Mouse (Mus musculus): ENCODE measurements at regions not wholly inside any gene's neighbourhood (a gene's known extent, or its start where the extent isn't known, plus 50 kb on each side); places are given as distances from the start of the nearest gene placed in this dataset.

DNA sequence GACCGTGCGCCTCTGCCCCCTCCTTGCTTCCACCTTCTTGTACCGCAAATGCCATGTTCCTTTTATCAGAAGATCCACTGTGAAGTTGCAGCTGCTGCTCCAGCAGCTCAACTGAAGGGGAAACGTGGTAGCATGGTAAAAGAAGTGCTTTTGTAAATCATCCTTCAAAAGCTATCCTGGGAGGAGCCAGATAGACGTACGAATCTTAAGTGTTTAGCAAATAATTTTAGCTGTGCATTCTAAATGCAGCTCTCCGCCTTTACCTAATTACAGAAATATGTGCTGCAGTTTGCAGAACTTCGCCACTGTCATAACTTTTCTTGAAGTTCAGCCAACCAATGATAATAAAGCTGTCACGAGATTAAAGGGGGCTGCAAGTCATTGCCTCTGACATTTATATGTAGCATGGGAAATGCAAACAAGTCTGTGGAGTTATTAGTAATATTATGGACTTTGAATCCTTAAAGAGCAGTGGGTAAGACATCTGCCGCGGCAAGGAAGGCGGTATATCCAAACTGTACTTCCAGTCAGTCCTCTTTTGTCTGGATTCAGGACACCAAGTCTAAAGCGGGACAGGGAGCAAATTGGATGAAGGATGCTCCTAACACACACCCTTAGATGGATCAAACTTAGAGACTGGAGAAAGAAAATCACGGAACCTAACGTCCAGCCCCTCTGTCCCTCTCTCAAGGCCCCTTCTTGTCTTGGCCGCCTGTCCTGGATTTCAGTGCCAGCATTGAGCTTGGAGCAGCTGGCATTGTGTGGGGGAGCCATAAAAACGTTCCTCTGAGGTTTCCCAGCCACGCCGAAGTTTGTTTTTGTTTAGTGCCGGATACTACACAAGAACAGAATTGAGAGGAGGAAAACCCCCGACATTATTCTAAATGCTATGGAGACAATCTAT, 320.7 kb downstream of the Epha7 start:
- no peak for DNase-seq (ENCODE audit: low spot score in 2 of 2)

GRCm38 (mm10) chr4:29135685-29136385, 322.9 kb downstream of the Epha7 start:
- DNase-seq (ENCODE audit: low spot score in 2 of 2): no peak

GRCm38 (mm10) chr4:29138771-29139301, 325.9 kb downstream of the Epha7 start:
- DNase-seq (ENCODE audit: low spot score in 2 of 2): no peak

DNA sequence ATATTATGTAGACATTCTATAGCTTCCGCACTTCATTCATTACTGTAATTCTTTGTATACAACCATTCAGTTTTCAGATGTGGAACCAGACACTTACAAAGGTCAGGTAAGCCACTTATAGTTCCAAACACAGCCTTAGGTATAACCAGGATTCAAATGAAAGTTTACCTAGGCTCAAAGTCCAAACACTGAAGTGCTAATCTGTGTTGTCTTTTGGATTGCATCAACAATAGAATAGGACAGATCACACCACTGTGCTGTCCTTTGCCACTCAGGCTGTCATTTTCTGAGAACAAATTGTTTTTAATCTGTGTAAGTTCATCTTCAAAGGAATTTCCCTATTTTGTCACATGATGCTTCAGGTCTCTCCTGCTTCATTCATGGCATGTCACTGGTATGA, 330.5 kb downstream of the Epha7 start:
- no peak for DNase-seq (ENCODE audit: low spot score in 2 of 2)

DNA sequence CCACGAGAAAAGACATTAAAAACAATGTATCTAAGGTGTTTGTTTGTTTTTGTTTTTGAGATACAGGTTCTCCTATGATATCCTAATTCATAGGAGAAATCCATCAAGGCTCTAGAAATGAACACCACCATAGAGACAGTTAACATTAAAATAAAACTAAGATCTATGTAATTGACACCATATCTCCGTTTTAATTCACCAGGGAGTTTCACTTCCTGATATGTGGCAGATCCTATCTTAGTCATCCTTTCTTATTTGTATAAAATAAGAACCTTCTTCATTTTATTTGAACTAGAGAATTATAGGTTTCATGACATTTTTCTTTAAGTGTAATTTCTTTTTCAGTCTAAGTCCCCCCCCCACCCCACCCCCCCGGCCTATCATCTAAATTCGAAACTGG, 332.3 kb downstream of the Epha7 start:
- DNase-seq (ENCODE audit: low spot score in 2 of 2): no peak

- DNase-seq (ENCODE audit: low spot score in 2 of 2): no peak
Measured at GRCm38 (mm10) chr4:29152134-29152867, 339.4 kb downstream of the Epha7 start.

DNA sequence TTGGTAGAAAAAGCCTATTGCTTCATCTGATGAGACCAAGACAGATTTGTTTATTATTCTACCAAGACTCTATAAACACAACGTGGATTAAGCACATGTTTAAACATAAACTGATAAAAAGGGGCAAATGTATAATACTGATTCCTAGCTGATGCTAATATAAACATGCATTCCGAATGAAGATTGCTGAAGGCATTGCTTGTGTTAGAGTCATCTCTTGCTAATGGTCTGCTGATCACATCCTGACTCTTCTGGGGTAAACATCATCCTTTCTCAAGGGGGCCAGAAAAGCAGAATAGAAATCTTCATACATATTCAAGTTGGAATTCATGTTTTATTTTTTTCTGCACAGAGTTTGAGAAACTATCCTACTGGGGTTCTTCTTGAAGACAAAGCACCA, 369.6 kb downstream of the Epha7 start:
- DNase-seq (ENCODE audit: low spot score in 2 of 2): no peak

DNA sequence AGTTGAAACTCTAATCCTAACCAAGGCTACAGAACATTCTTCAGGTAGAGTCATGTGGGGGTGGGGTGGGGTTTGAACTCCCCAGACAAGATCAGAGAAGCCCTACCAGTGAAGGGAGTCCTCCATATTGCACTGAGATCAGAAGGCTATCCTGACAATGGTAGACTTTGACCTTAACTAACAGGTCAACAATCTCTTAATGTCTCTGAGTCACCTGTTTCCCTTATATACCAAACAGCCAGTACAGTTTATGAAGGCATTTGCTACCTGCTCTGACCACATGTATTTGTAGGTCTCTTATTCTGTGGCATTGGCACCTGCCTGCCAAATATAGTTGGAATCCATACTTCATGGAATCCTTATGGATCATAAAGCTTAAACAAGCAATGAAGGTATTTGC, 370.5 kb downstream of the Epha7 start:
- no peak for DNase-seq (ENCODE audit: low spot score in 2 of 2)

DNA sequence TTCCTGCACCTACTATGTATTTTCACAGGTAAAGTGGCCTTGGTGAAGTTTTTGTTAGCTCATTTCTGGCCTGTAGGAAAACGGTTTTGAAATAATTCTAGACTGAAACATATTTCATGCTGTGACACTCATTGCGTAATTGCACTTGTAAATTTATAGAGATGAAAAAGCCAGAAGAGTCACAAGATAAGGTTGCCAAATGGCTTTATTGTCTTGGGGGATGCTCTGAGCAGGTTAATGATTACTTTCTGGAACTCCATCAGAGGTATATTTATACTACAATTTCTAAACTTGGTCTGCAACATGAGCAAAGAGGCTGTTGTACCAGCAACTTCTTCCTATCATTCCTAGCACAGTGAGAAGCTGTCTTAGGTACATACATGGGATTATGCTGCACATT, 370.9 kb downstream of the Epha7 start:
- DNase-seq (ENCODE audit: low spot score in 2 of 2): no peak

DNA sequence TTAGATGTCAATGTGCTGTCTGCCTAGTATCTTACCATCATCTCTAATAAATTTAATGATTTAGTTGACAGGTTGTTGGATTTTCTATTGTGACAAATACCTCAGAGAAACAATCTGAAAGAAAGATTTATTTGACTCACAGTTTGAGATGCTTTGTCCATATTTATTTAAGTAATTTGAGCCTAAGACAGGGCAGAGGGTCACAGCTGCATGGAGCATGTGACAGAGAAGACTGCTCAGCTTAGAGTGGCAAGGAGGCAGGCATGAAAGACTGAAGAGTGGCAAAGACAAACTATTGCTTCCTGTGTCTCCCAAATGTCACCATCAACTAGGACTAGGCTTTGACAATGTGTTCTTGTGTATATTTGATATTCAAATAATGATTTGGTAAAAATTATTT, 388.0 kb downstream of the Epha7 start:
- no peak for DNase-seq (ENCODE audit: low spot score in 2 of 2)

Data from urinary bladder, postnatal 36 days (tissue).